Mouse (Mus musculus) cerebellum, adult 11-12 months (tissue): ENCODE data around the gene Lrpap1.

ENCODE experiments used
- DNase-seq: peaks from one replicate; pipeline ENCODE4 v3.0.0; 2022

The Lrpap1 gene

GRCm38 (mm10) chr5:35104960-35105921 is at the start of gene Lrpap1:
Gene Lrpap1 (minus strand): TSS chr5:35105766.
- DNase-seq = peak; percentile 84

DNA sequence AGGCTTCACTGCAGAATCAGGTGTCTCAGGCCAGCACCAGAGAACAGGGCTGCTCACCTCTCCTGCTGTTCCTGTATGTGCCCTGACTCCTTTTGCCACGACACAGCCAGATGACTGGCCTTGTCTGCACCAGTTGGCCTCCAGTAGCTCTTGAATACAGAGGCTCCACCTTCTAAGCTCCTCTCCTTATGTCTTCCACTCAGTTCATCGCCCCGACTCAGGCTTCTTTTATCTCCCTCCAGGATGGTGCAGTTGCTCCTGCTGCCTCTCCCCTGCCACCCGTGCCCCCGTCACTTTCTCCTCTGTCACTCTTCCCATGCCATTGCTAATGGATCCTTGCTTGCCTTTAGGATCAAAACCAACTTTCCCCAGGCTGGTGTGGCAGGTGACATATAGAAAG is 44.4 kb upstream of the Lrpap1 start:
- no peak for DNase-seq

- no peak for DNase-seq
Measured at GRCm38 (mm10) chr5:35149526-35149925, 44.0 kb upstream of the Lrpap1 start.

DNA sequence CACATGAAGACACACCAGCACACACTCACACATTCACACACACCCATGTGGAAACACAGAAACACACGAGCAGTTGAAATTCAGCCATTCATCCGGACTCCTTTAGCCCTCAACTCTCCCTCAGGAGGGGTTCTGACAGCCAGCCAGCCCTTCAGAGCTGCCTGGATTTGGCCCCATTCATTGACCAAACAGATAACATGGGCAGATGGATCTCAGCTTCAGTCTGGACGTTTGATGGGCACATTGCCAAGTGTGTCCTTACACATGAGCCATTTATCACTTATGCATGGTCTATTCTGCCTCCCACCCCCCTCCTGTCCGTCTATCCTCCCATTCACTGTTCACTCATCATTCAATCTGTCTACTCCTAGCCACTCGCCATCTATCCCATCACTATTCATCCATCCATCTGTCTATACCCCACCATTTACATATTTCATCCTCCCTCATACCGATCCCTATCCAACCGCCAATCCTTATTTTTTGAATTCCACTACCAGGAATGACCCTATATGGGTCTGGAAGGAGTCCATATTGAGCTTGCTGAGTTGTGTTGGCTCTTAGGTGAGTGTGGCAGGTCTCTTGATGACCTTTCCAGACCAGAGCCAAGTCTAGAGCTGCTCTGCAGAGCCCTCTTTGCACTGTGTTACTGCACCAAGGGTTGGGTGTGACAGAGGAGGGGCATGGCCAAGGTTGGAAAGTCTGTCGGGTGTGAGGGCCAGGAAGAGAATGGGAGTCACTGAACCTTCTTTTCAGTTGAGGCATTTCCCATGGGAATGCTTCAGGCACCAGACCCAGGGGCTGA is 42.6 kb upstream of the Lrpap1 start:
- DNase-seq = peak; percentile 75

DNA sequence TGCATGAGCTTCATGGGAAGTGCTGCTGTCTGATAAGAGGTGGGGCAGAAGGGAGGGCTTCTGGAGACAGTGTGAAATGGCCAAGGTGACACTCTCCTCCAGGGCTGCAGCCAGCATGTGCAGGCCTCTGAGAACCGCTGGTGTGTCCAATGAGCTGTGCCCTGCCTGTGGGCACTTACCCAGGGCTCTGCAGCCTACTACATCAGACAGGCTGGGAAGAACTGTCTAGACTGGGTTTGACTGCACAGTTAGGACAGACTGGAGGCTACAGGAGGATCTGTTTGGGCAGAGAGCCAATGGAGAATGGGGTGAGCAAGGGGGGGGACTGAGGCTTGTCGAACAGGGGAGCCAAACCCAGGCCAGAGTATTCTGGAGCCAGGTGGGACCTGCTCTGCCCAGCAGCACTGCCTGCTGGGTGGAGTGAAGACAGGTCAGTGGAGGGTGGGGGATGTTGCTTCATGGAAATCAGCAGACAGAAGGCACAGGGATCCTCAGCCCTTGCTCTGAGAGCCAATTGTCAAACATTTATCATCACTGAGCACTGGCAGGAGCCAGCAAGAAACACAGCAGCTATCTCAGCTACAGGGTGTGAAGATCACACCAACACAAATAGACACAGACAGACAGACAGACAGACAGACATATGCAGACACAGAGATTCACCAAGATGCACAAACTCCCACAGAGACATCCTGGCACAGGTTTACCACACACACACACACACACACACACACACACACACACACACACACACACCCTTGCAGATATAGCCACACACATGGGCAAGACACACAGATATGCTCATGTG is 41.8 kb upstream of the Lrpap1 start:
- DNase-seq = peak; percentile 53

DNA sequence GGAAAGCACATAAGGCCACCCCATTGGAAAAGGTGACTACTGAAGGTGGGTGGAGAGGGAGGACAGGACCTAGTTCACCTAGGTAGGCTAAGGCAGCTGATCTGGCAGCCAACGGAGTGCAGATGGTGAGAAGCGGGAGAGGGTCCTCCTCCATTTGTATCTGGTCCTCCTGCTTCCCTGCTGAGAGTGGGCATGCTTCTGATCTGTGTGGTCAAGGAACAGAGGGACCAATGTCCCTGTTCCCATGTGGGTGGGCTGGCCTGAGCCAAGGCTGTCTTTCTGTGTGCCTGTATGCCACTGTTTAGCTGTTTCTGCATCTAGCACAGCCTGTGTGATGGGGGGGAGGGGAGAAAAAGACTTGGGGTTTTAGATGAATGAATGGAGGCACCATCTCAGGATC is 41.2 kb upstream of the Lrpap1 start:
- DNase-seq = peak; percentile 53

DNA sequence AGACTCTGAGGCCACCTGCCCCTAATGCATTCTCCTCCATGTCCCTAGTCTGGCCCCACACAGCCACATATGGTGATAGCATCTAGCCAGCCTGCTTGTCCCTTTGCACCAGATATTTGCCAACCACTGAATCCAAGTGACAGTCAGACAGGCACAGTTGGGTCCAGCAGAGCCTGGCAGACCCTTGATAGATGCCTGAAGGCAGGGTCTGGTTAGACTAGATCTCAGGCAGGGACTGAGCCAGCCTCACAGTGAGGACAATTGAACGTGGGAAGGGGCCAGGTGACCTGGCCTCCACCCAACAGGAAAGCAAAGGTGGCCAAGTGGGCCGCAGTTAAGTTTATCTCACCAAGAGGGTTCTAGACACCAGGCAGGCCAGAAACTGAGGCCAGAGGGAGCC is 39.1 kb upstream of the Lrpap1 start:
- DNase-seq = peak; percentile 87

DNA sequence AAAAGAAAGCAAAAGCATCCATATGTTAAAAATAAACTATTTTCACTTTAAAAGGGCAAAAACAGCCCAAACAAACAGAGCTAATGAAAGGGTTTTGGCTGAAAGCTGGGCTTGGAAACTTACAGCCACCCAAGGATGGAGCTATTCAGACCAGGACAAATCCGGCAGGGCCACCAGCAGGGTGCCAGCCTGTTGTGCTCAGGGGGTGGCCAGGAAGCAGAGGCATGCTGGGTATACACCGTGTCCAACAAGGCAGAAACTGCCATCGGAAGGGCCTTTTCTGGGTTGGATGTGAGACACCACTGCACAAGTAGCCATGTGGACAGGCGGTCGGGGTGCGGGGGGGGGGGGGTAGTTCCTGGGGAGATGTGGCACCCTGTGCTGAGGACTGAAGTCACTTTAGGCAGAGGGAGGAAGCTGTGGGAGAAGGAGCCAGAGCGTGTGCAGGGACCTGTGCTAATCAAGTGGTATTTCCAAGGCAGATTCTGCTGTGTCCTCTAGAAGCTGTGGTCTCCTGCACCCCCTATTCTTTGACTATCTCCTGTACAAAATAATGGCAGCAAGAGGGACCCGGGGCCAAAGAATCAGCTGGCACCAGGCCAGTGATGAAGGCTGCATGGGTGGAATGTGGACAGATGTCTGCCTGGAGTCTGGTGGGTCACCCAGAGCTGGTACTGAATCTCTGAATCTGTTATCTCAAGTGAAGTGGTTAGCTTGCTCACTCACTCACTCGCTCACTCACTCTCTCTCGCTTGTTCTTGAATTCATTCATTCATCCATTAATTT is 38.1 kb upstream of the Lrpap1 start:
- peak; percentile 56 for DNase-seq

- no peak for DNase-seq
Measured at GRCm38 (mm10) chr5:35142910-35143309, 37.3 kb upstream of the Lrpap1 start.

DNA sequence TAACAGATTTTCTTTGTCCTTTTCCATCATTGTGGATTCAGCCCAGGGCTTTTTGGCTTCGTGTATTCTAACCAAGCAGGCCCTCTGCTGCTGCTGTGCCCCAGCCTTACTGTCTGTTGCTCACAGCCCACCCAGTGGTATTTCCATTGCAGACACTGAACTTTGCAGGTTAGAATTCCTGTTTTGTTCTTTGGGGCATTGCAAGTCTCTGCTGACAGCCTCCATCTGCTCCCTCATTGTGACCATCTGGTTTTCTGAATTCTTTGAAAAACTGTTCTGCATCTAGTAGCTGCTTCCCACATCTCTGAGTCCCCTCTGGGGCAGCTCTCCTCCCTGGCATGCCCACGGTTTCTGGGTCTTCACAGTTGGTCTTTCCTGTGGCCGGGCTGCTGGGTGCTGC is 35.8 kb upstream of the Lrpap1 start:
- peak; percentile 64 for DNase-seq

- peak; percentile 97 for DNase-seq
Measured at GRCm38 (mm10) chr5:35138183-35138611, 32.6 kb upstream of the Lrpap1 start.

- peak; percentile 67 for DNase-seq
Measured at GRCm38 (mm10) chr5:35137510-35138182, 32.1 kb upstream of the Lrpap1 start.

DNA sequence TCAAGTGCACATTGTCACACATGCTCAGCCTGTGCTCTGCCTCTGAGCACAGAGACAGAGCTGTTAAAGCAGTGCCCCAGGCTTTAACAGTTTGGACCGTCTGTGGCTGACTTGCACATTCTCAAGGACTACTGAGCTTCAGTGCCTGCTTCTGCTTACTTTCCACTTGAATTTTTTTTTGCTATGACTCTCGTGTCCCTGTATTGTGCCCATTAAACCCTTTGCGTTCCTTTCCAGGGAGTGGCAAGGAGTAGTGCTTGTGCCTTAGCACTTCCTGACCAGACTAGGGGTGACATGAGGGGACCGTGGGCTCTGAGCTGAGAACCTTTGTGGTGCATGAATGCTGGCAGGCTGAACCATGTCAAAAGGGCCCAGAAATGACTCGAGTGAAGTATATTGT is 30.3 kb upstream of the Lrpap1 start:
- no peak for DNase-seq

- DNase-seq = no peak
Measured at GRCm38 (mm10) chr5:35134286-35134685, 28.7 kb upstream of the Lrpap1 start.

DNA sequence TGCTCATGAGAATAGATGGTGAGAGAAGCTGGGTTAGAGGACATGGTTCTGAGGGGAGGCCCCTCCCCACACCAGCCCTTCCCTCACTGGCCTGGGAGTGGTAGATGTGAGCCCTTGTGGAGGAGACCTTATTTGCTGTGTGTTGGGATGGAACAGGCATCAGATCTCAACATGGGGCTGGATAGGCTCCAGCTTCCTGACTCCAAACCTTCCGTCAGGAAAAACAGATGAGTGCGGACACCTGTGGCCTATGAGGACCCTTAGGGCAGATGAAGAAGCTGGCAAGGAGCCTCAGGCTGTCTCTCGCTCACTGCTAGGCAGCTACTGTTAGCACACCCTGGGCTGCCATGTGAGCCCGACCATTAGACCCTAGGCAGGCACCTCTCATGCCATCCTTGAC is 27.9 kb upstream of the Lrpap1 start:
- DNase-seq = no peak

- no peak for DNase-seq
Measured at GRCm38 (mm10) chr5:35132278-35132980, 26.9 kb upstream of the Lrpap1 start.

- peak; percentile 92 for DNase-seq
Measured at GRCm38 (mm10) chr5:35131773-35132172, 26.2 kb upstream of the Lrpap1 start.

DNA sequence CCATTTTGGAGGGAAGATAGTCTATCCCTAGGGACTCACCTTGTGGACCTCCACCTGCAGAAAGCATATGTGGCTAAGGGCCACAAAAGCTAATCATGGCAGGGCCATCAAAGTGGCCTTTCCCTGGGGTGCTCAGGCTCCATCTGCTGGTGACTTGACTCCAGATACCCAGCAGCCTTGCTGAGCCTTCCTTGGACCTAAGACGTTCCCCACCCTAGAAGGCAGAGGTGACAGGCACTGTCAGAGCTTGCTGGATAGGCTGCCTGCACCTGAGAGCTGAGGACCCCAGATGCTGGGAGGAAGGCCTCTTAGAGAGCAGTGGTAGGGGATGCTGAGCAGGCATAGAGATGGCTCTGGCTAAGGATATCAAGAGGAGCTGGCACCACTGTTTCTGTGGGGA is 25.7 kb upstream of the Lrpap1 start:
- peak; percentile 57 for DNase-seq

GRCm38 (mm10) chr5:35129767-35130191 is 24.2 kb upstream of the Lrpap1 start:
- DNase-seq = peak; percentile 60

DNA sequence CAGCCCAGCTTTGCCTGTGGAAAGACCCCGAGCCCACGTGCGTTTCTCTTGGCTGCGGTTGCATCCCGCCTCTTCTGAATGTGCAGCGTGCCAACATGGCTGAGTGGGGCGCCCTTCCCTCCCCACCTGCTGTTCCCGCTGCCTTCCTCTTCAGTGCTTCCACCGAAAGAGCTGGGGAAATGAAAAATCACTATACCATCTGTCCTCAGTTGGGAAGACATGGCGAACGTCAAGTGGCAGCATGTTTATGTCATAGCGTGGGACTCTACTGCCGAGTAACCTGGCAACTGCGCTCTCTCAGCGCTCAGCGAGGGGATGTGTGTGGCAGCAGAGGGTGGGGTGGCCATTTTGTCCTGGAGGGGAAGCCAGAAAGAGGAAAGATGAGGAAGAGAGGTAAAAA is 23.6 kb upstream of the Lrpap1 start:
- DNase-seq = no peak

DNA sequence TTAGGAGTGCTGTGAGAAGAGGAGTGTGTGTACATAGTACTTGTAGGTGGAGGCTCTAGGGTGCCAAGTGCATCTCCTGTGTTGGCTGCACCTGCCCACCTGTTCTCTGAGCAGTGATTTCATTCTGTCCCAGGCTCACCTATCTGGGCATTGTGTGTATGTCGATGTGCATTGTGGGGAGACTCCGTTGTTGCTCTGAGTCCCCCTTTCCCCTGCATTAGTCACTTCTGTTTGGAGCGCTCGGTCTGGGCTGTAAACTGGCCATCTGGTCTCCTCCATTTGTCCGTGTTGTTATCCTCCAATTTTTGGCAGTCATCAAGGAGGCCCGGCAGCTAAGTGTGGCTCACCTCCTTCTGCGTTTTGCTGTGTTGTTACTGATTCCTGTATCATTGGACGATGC is 14.5 kb upstream of the Lrpap1 start:
- peak; percentile 86 for DNase-seq
